Mouse (Mus musculus) neutrophil, adult 5-6 weeks (primary cell): Measurements from ENCODE around the gene Tas2r129. TPM values are rescaled to one million over a fixed set of nuclear protein-coding genes. Genes with fewer than 3 reads are reported as not detected.
"Not testable (repeated sequence)": the region's sequence is repeated elsewhere in the genome, so short reads cannot be mapped to it uniquely, and the experiment has no call there.

ENCODE experiments used
- ATAC-seq: fragments of 151-379, 151-347 bp; 2 replicates; pipeline ENCODE4 v1.8.0; 2017; ENCODE audit warnings: mild to moderate bottlenecking, moderate TSS enrichment; ENCODE audit not compliant: insufficient number of reproducible peaks, poor library complexity, low FRiP score, severe bottlenecking; ENCODE audit errors: extremely low read depth
- total RNA-seq: library from RNA; stranded (forward); fragments of 200-1000 nt; gene quantifications from 2 replicates; pipeline ENCODE4 v1.2.3, GENCODE M21; 2017

The Tas2r129 gene
- not detected in 2 replicates for total RNA-seq

DNA sequence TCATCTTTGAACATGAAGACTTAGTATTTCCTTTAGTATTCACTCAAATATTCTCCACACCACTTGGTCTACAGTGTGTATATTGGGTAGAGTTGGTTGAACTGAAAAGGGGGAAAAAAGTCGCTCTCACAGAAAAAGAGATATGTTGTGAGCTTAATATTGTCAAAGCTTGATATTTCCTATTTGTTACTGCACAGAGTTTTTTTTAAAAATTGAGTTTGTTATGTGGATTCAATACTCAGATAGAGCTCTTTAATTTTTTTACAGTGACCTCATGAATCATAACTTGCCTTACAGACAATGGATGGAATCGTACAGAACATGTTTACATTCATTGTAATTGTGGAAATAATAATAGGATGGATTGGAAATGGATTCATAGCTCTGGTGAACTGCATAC lies at the start of gene Tas2r129:
Tas2r129 (plus strand) TSS at position 301 of the 400 bp plus-strand sequence.
- no peak for ATAC-seq

- ATAC-seq: no peak
These were observed 41.6 kb upstream of the Tas2r129 start, which contains the start of gene Tas2r125 for GRCm38 (mm10) chr6:132909351-132909750. Gene Tas2r125 (plus strand): TSS chr6:132909651.

DNA sequence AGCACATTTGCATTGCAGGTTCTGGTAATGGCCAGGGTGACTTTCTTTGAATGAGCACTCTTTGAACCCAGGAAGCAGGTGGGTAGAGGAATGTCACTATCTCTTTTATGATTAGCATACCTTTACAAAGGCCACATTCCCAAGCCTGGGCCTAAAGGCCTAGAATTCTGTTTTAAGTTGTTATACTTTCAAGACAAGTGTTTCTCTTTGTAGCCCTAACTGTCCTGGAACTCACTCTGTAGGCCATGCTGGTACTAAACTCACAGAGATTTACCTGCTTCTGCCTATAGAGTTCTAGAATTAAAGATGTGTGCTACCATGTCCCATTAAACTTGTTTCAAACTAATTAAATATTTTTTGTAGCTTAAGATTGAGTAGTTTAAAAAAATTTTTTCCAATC lies 9.5 kb upstream of the Tas2r129 start:
- ATAC-seq: not testable (repeated sequence)

DNA sequence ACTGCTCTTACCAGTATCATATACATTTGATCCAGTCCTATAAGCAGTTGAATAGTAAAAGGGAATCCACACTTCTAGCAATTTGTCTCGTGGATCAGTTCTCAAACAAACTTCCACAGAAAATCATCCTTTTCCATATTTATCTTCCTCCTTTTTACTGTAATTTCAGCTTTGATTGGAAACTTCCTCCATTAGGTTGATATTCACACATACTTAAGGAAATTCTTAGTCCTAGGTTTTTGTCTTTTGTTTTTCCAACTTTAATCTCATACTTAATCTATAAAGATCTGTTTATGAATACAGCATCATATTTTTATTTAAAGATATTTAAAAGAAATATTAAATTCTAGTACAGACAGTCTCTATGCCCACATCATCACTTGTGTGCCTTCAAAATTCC lies 6.9 kb downstream of the Tas2r129 start, which contains the start of gene Tas2r131:
Tas2r131 (minus strand) TSS at position 101 of the 400 bp plus-strand sequence.
- ATAC-seq: no peak

DNA sequence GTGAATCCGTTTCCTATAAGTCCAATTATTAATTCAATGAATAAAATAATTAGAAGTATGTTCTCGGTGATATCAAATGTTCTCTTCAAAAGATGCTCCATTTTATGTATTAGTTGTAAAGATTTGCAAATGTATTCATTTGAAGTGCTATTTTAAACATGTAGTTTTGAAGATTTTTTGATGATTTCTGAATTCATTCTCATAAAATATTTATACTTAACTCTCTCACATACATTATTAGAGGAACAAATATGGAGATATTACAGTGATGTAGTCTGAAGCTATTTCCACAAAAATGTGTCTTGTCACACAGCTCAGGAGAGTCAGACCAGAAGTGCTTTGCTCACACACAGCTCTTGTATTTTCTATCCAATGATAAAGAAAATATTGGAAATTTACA lies 30.0 kb downstream of the Tas2r129 start, which contains the start of gene Tas2r109:
Tas2r109 (minus strand) TSS at position 101 of the 400 bp plus-strand sequence.
- no peak for ATAC-seq

Other genes starting within 250 kb of the Tas2r129 start
- not detected in 2 replicates for gene Tas2r122, start 239.2 kb upstream of the Tas2r129 start, total RNA-seq
- gene Tas2r115, start 213.1 kb upstream of the Tas2r129 start, total RNA-seq: not detected in 2 replicates
- gene Tas2r124, start 196.4 kb upstream of the Tas2r129 start, total RNA-seq: not detected in 2 replicates
- not detected in 2 replicates for gene Tas2r102, start 189.0 kb upstream of the Tas2r129 start, total RNA-seq
- not detected in 2 replicates for gene Tas2r136, start 172.9 kb upstream of the Tas2r129 start, total RNA-seq
- not detected in 2 replicates for gene Tas2r117, start 148.3 kb upstream of the Tas2r129 start, total RNA-seq
- not detected in 2 replicates for gene Tas2r123, start 104.0 kb upstream of the Tas2r129 start, total RNA-seq
- gene Tas2r116, start 95.7 kb upstream of the Tas2r129 start, total RNA-seq: not detected in 2 replicates
- not detected in 2 replicates for gene Tas2r110, start 83.1 kb upstream of the Tas2r129 start, total RNA-seq
- gene Tas2r113, start 58.1 kb upstream of the Tas2r129 start, total RNA-seq: not detected in 2 replicates
- not detected in 2 replicates for gene Tas2r125, start 41.5 kb upstream of the Tas2r129 start, total RNA-seq
- not detected in 2 replicates for gene Tas2r131, start 6.8 kb downstream of the Tas2r129 start, total RNA-seq
- not detected in 2 replicates for gene Tas2r109, start 29.9 kb downstream of the Tas2r129 start, total RNA-seq
- not detected in 2 replicates for gene Tas2r103, start 86.0 kb downstream of the Tas2r129 start, total RNA-seq
- gene Tas2r140, start 104.7 kb downstream of the Tas2r129 start, total RNA-seq: not detected in 2 replicates
- 15.8 and 16.1 TPM in 2 replicates for gene Smim10l1, start 153.8 kb downstream of the Tas2r129 start, total RNA-seq